Mouse (Mus musculus) adrenal gland, postnatal 10 days (tissue): Measurements from ENCODE around the gene Gtsf2. TPM values are rescaled to one million over a fixed set of nuclear protein-coding genes. Genes with fewer than 3 reads are reported as not detected.
"Not testable (repeated sequence)": the region's sequence is repeated elsewhere in the genome, so short reads cannot be mapped to it uniquely, and the experiment has no call there.

ENCODE experiments used
- DNase-seq: peaks from one replicate; pipeline ENCODE4 v3.0.0; 2021; ENCODE audit warnings: mixed read lengths
- long read RNA-seq, 2 experiments: library from polyadenylated mRNA; stranded (forward); transcript quantifications; one replicate each; pipeline ENCODE4 v2.0.0; 2021
- total RNA-seq, 2 experiments: library from RNA; stranded (reverse); gene quantifications; 2 replicates each; pipeline ENCODE4 v1.2.3; 2021

Gene Gtsf2
- not detected for total RNA-seq
- long read RNA-seq, experiment 1, result 0 reads
- long read RNA-seq, experiment 2, result 0 reads

GRCm38 (mm10) chr15:103448369-103448768 lies at the start of gene Gtsf2:
TSS of gene Gtsf2 (minus strand) at chr15:103448469.
- no peak for DNase-seq

- peak; percentile 54 for DNase-seq
Observed at GRCm38 (mm10) chr15:103496204-103497140, 48.2 kb upstream of the Gtsf2 start.

GRCm38 (mm10) chr15:103488336-103488735 lies 40.1 kb upstream of the Gtsf2 start:
- peak; percentile 9 for DNase-seq

GRCm38 (mm10) chr15:103486658-103487057 lies 38.4 kb upstream of the Gtsf2 start:
- no peak for DNase-seq

- DNase-seq, result no peak
Observed at GRCm38 (mm10) chr15:103485106-103485505, 36.8 kb upstream of the Gtsf2 start.

GRCm38 (mm10) chr15:103484490-103484889 lies 36.2 kb upstream of the Gtsf2 start:
- no peak for DNase-seq

GRCm38 (mm10) chr15:103482488-103482887 lies 34.2 kb upstream of the Gtsf2 start:
- DNase-seq, result peak; percentile 51

GRCm38 (mm10) chr15:103480129-103480528 lies 31.9 kb upstream of the Gtsf2 start:
- no peak for DNase-seq

GRCm38 (mm10) chr15:103479080-103479606 lies 30.9 kb upstream of the Gtsf2 start:
- DNase-seq, result no peak

GRCm38 (mm10) chr15:103473769-103474168 lies 25.5 kb upstream of the Gtsf2 start:
- DNase-seq, result no peak

GRCm38 (mm10) chr15:103473182-103473581 lies 24.9 kb upstream of the Gtsf2 start:
- DNase-seq, result no peak

GRCm38 (mm10) chr15:103472265-103472664 lies 24.0 kb upstream of the Gtsf2 start:
- DNase-seq, result no peak

GRCm38 (mm10) chr15:103471488-103472194 lies 23.4 kb upstream of the Gtsf2 start:
- DNase-seq, result no peak

- DNase-seq, result no peak
Observed at GRCm38 (mm10) chr15:103462539-103463261, 14.4 kb upstream of the Gtsf2 start.

- no peak for DNase-seq
Observed at GRCm38 (mm10) chr15:103454449-103454848, 6.2 kb upstream of the Gtsf2 start.

- peak; percentile 3 for DNase-seq
Observed at GRCm38 (mm10) chr15:103453551-103454218, 5.4 kb upstream of the Gtsf2 start, which contains the start of gene Nckap1l. TSS of gene Nckap1l (plus strand) at chr15:103453794.

- not testable (repeated sequence) for DNase-seq
Observed at GRCm38 (mm10) chr15:103445966-103446365, 2.3 kb downstream of the Gtsf2 start.

GRCm38 (mm10) chr15:103430241-103430640 lies 18.0 kb downstream of the Gtsf2 start, which contains the start of gene Gtsf1:
TSS of gene Gtsf1 (minus strand) at chr15:103430470.
- no peak for DNase-seq

GRCm38 (mm10) chr15:103427017-103427416 lies 21.3 kb downstream of the Gtsf2 start:
- no peak for DNase-seq

GRCm38 (mm10) chr15:103405586-103405985 lies 42.7 kb downstream of the Gtsf2 start:
- DNase-seq, result not testable (repeated sequence)

- DNase-seq, result no peak
Observed at GRCm38 (mm10) chr15:103401361-103401760, 46.9 kb downstream of the Gtsf2 start.
